Mouse (Mus musculus) thymus, adult 2 months (tissue): ENCODE data around the gene Podxl.

Experiments
- CTCF ChIP-seq: fragments of 200-500 bp; IDR thresholded peaks from 2 replicates; pipeline ENCODE4 v1.5.1; 2012; ENCODE audit warnings: mild to moderate bottlenecking, control low read depth, low read length, moderate library complexity, borderline replicate concordance; ENCODE audit not compliant: control insufficient read depth, poor library complexity, insufficient read depth; ENCODE audit errors: extremely low read depth
- POLR2A ChIP-seq: fragments of 200-500 bp; IDR thresholded peaks from 2 replicates; pipeline ENCODE4 v1.6.1; 2012; ENCODE audit warnings: mild to moderate bottlenecking, low read length, control low read depth, moderate library complexity; ENCODE audit not compliant: control insufficient read depth, poor library complexity, insufficient read depth; ENCODE audit errors: extremely low read depth

DNA sequence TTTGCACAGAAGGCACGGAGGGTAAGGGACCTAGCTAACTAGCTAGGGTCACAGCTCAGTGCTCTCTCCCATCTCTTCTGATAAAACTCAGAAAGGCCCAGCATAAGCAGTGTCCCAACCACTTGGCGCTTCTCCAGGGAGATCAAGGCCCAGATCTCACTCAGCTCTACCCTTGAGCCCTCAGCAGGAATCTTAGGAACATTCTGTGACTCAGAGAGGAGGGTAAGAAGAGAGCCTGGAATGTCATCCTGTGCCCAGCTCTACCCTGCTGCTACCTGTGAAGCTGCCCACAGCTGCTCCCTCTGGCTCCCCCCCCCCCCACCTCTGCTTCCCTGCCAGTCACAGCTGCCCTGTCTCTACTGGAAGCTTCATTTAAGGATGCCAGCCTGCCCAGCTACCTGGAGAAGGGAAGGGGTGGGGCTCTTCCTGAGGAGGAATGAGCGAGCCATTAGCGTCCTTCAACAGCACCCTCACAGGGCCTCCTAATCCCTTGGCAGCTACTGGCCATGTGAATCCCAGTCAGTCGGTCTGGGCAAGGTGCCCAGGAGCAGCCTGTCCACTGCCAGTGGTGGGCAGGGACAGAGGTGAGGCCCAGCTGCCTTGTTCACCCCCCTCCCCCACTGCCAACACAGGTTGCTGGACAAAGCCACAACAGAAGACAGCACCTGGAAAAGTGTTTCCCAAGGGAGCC lies 14.3 kb downstream of the Podxl start:
- TF ChIP-seq POLR2A (no peak), CTCF (no peak)
